Mouse (Mus musculus) lung, postnatal 0 days (tissue): ENCODE results near the gene Ccdc173. TPM values are rescaled to one million over a fixed set of nuclear protein-coding genes. Genes with fewer than 3 reads are reported as not detected.

ENCODE experiments used
- ATAC-seq: fragments of 200-750 bp; cut with Nextera tagmentation; 2 replicates; pipeline ENCODE4 v1.8.0; 2017; ENCODE audit warnings: moderate library complexity
- DNase-seq: peaks from one replicate; pipeline ENCODE4 v3.0.0-alpha.2; 2016; ENCODE audit warnings: low spot score
- H3K27ac ChIP-seq: fragments of 300-500 bp; sonication (generic); 2 replicates; pipeline ENCODE4 v1.5.1; 2014; ENCODE audit warnings: antibody characterized with exemption, mild to moderate bottlenecking, low read length, mixed read lengths
- H3K27me3 ChIP-seq: fragments of 300-500 bp; sonication (generic); replicated peaks from 2 replicates; pipeline ENCODE4 v1.6.1; 2014; ENCODE audit warnings: low read length, mixed read lengths; ENCODE audit not compliant: insufficient read depth
- H3K36me3 ChIP-seq: fragments of 300-500 bp; sonication (generic); 2 replicates; pipeline ENCODE4 v1.6.1; 2014; ENCODE audit warnings: low read length, mixed read lengths; ENCODE audit not compliant: insufficient read depth
- H3K4me1 ChIP-seq: fragments of 300-500 bp; sonication (generic); 2 replicates; pipeline ENCODE4 v1.6.1; 2014; ENCODE audit warnings: antibody characterized with exemption, low read depth, low read length, mixed read lengths; ENCODE audit not compliant: insufficient read depth
- H3K4me2 ChIP-seq: fragments of 300-500 bp; sonication (generic); replicated peaks from 2 replicates; pipeline ENCODE4 v1.6.1; 2014; ENCODE audit warnings: low read depth, mild to moderate bottlenecking, low read length, moderate library complexity, mixed read lengths
- H3K4me3 ChIP-seq: fragments of 300-500 bp; sonication (generic); 2 replicates; pipeline ENCODE4 v1.5.1; 2014; ENCODE audit warnings: low read depth, low read length
- H3K9ac ChIP-seq: fragments of 300-500 bp; sonication (generic); replicated peaks from 2 replicates; pipeline ENCODE4 v1.6.1; 2014; ENCODE audit warnings: low read depth, mild to moderate bottlenecking
- H3K9me3 ChIP-seq: fragments of 300-500 bp; sonication (generic); 2 replicates; pipeline ENCODE4 v1.6.1; 2016; ENCODE audit warnings: low read length, mixed read lengths
- CTCF ChIP-seq: IDR thresholded peaks from 2 replicates; pipeline ENCODE4 v1.5.1; 2016; ENCODE audit warnings: antibody characterized with exemption, mild to moderate bottlenecking
- EP300 ChIP-seq: IDR thresholded peaks from 2 replicates; pipeline ENCODE4 v1.6.1; 2016; ENCODE audit warnings: antibody characterized with exemption, mild to moderate bottlenecking, control low read depth
- WGBS: fragments of 180-500 bp; shearing (Covaris S2); extraction: QIAGEN DNeasy Blood & Tissue Kit; methylation state at CpG from one replicate; pipeline ENCODE4 v1.1.7; 2014; 5-methylcytosine and 5-hydroxymethylcytosine counted together
- polyA plus RNA-seq: library from polyadenylated mRNA; unstranded; fragments of >200 nt; fragmentation: Nextera tagmentation; extraction: Ambion mirVana; gene quantifications from 2 replicates; pipeline ENCODE4 v1.2.1, GENCODE M21; 2015

Gene Ccdc173
- polyA plus RNA-seq, 1 experiment from 2014 or later = 2.3 TPM

- WGBS = under 1% methylated on average over 83 of the region's 91 CpGs
- peak overlapping the region; percentile 85 for H3K4me3 ChIP-seq
- TF ChIP-seq CTCF (no peak), EP300 (no peak)
- H3K4me1 ChIP-seq = no peaks in the 10 kb centered on the region
- H3K9me3 ChIP-seq = no peaks in the 10 kb centered on the region
- no peaks in the 10 kb centered on the region for H3K27me3 ChIP-seq
- no peaks in the 10 kb centered on the region for H3K36me3 ChIP-seq
- peak overlapping the region; percentile 60 for H3K4me2 ChIP-seq
- peak overlapping the region; percentile 91 for H3K9ac ChIP-seq
- ATAC-seq (peak; percentile 96), DNase-seq (peak; percentile 97)
- H3K27ac ChIP-seq = peak overlapping the region; percentile 91
Measured at GRCm38 (mm10) chr2:69722650-69723518, 66.5 kb downstream of the Ccdc173 start.

GRCm38 (mm10) chr2:69722273-69722649 lies 67.1 kb downstream of the Ccdc173 start, which contains the start of gene Ppig:
TSS of gene Ppig (plus strand) at chr2:69722545.
- DNase-seq = no peak
- no peaks in the 10 kb centered on the region for H3K27me3 ChIP-seq
- peak within 1 kb of the TSS; percentile 85 for H3K4me3 ChIP-seq
- ATAC-seq = no peak; the same call in 1 of the 2 replicates
- H3K36me3 ChIP-seq = no peaks in the 10 kb centered on the region
- TF ChIP-seq CTCF (no peak), EP300 (no peak)
- no peaks in the 10 kb centered on the region for H3K9me3 ChIP-seq
- peak within 1 kb of the TSS; percentile 60 for H3K4me2 ChIP-seq
- WGBS = 6% methylated on average over 12 of the region's 12 CpGs
- H3K9ac ChIP-seq = peak within 1 kb of the TSS; percentile 91
- H3K27ac ChIP-seq = peak within 1 kb of the TSS; percentile 91
- no peaks in the 10 kb centered on the region for H3K4me1 ChIP-seq

- Histone ChIP-seq H3K36me3 (no peaks in the 10 kb centered on the region), H3K9me3 (no peaks in the 10 kb centered on the region), H3K27ac (no peak overlapping the region), H3K4me1 (no peaks in the 10 kb centered on the region), H3K27me3 (no peaks in the 10 kb centered on the region), H3K9ac (no peak overlapping the region), H3K4me3 (no peak overlapping the region), H3K4me2 (no peak overlapping the region)
- TF ChIP-seq EP300 (no peak), CTCF (no peak)
- DNase-seq (no peak), ATAC-seq (no peak)
- WGBS = 87% methylated on average over 1 of the region's 1 CpGs
Measured at GRCm38 (mm10) chr2:69719121-69719520, 70.3 kb downstream of the Ccdc173 start.

- ATAC-seq (no peak), DNase-seq (no peak)
- Histone ChIP-seq H3K27ac (no peak overlapping the region), H3K4me2 (no peak overlapping the region), H3K9me3 (no peaks in the 10 kb centered on the region), H3K36me3 (no peaks in the 10 kb centered on the region), H3K27me3 (no peaks in the 10 kb centered on the region), H3K4me1 (no peaks in the 10 kb centered on the region), H3K9ac (no peak overlapping the region), H3K4me3 (no peak overlapping the region)
- 68% methylated on average over 3 of the region's 3 CpGs for WGBS
- TF ChIP-seq CTCF (no peak), EP300 (no peak)
Measured at GRCm38 (mm10) chr2:69716483-69716882, 72.9 kb downstream of the Ccdc173 start.

- ATAC-seq = no peak
- H3K27ac ChIP-seq = no peak overlapping the region
- no peaks in the 10 kb centered on the region for H3K27me3 ChIP-seq
Measured at GRCm38 (mm10) chr2:69714126-69714525, 75.2 kb downstream of the Ccdc173 start.

GRCm38 (mm10) chr2:69713626-69714014 lies 75.8 kb downstream of the Ccdc173 start:
- H3K36me3 ChIP-seq = no peaks in the 10 kb centered on the region
- ATAC-seq (no peak), DNase-seq (no peak)
- peak overlapping the region; percentile 81 for H3K4me3 ChIP-seq
- no peaks in the 10 kb centered on the region for H3K9me3 ChIP-seq
- H3K27ac ChIP-seq = no peak overlapping the region
- WGBS = 21% methylated on average over 4 of the region's 4 CpGs
- no peaks in the 10 kb centered on the region for H3K4me1 ChIP-seq
- no peaks in the 10 kb centered on the region for H3K27me3 ChIP-seq
- peak overlapping the region; percentile 87 for H3K4me2 ChIP-seq
- H3K9ac ChIP-seq = no peak overlapping the region
- TF ChIP-seq CTCF (no peak), EP300 (no peak)

More at GRCm38 (mm10) chr2:69714126-69714525, 75.2 kb downstream of the Ccdc173 start:
- Histone ChIP-seq H3K9ac (no peak overlapping the region), H3K4me1 (no peaks in the 10 kb centered on the region), H3K4me2 (no peak overlapping the region), H3K36me3 (no peaks in the 10 kb centered on the region), H3K9me3 (no peaks in the 10 kb centered on the region), H3K4me3 (no peak overlapping the region)
- 73% methylated on average over 5 of the region's 5 CpGs for WGBS
- DNase-seq = no peak
- TF ChIP-seq EP300 (no peak), CTCF (no peak)
